In genomic region chr2:118543893-118544799, GRCm38 (mm10) we compare ENCODE assay signal across 8 mouse cellular contexts. TPM values are rescaled to one million over a fixed set of nuclear protein-coding genes. Genes with fewer than 3 reads are reported as not detected.
DNase-seq lines count a peak whose midpoint lies in the region; ATAC-seq and TF ChIP-seq lines count a peak whose summit lies in the region.

No protein-coding gene starts in this region.

- no peak for TF ChIP-seq POLR2A in heart, adult 2 months (IDR thresholded peaks at IDR 0.05; ENCODE audit: insufficient read depth, low read depth, low read length)

- intact Hi-C loops in heart, adult 2 months (cut with DNase I), result no loop called here

- no peaks in the 10 kb centered on the region for H3K79me2 ChIP-seq in heart, adult 2 months (replicated peaks; ENCODE audit: control insufficient read depth, insufficient read depth, low read length)

- H3K27ac ChIP-seq in embryonic facial prominence, embryonic 11.5 days (replicated peaks; ENCODE audit: low read depth, low read length), result peak overlapping the region; percentile 95
- peak overlapping the region; percentile 82 for H3K27ac ChIP-seq in heart, adult 2 months
- peak overlapping the region; percentile 95 for H3K27ac ChIP-seq in limb, embryonic 15.5 days
- H3K27ac ChIP-seq in midbrain, embryonic 14.5 days (replicated peaks; ENCODE audit: low read depth, low read length), result peak overlapping the region; percentile 57; the same call in 1 of the 2 replicates
- H3K27ac ChIP-seq in stomach, embryonic 15.5 days, result peak overlapping the region; percentile 96

- no peak for TF ChIP-seq CTCF in heart, adult 2 months (IDR thresholded peaks at IDR 0.05)

- H3K9ac ChIP-seq in embryonic facial prominence, embryonic 11.5 days (replicated peaks; ENCODE audit: low read length), result peak overlapping the region; percentile 61
- peak overlapping the region; percentile 36 for H3K9ac ChIP-seq in heart, adult 2 months (ENCODE audit: low read depth, low read length)
- peak overlapping the region; percentile 2; the same call in 1 of the 2 replicates for H3K9ac ChIP-seq in limb, embryonic 15.5 days
- H3K9ac ChIP-seq in midbrain, embryonic 14.5 days (replicated peaks; ENCODE audit: low read length), result peak overlapping the region; percentile 46
- H3K9ac ChIP-seq in stomach, embryonic 15.5 days, result no peak overlapping the region

- H3K4me2 ChIP-seq in embryonic facial prominence, embryonic 11.5 days (ENCODE audit: low read depth, low read length), result peak overlapping the region; percentile 69
- H3K4me2 ChIP-seq in limb, embryonic 15.5 days, result peak overlapping the region; percentile 70
- peak overlapping the region; percentile 55 for H3K4me2 ChIP-seq in midbrain, embryonic 14.5 days (ENCODE audit: low read length)
- peak overlapping the region; percentile 93 for H3K4me2 ChIP-seq in stomach, embryonic 15.5 days

- no peaks in the 10 kb centered on the region for H3K27me3 ChIP-seq in embryonic facial prominence, embryonic 11.5 days (ENCODE audit: control insufficient read depth, insufficient read depth, low read length)
- no peaks in the 10 kb centered on the region for H3K27me3 ChIP-seq in heart, adult 2 months (ENCODE audit: control insufficient read depth, insufficient read depth, low read length)
- no peaks in the 10 kb centered on the region for H3K27me3 ChIP-seq in limb, embryonic 15.5 days
- peaks cover 9% of the 10 kb centered on the region; the same call in 1 of the 2 replicates for H3K27me3 ChIP-seq in midbrain, embryonic 14.5 days (ENCODE audit: control insufficient read depth, insufficient read depth, low read length)
- no peaks in the 10 kb centered on the region for H3K27me3 ChIP-seq in stomach, embryonic 15.5 days (replicated peaks)

- peaks cover 37% of the 10 kb centered on the region for H3K4me1 ChIP-seq in embryonic facial prominence, embryonic 11.5 days (ENCODE audit: control insufficient read depth, insufficient read depth, low read length)
- peaks cover 52% of the 10 kb centered on the region for H3K4me1 ChIP-seq in heart, adult 2 months (ENCODE audit: control insufficient read depth, insufficient read depth, low read length)
- H3K4me1 ChIP-seq in limb, embryonic 15.5 days, result peaks cover 95% of the 10 kb centered on the region
- H3K4me1 ChIP-seq in midbrain, embryonic 14.5 days (ENCODE audit: control insufficient read depth, insufficient read depth, low read length), result peaks cover 33% of the 10 kb centered on the region
- peaks cover 91% of the 10 kb centered on the region for H3K4me1 ChIP-seq in stomach, embryonic 15.5 days

- peak; percentile 84 for ATAC-seq in embryonic facial prominence, embryonic 11.5 days (replicated peaks; ENCODE audit: insufficient number of reproducible peaks, low FRiP score, low TSS enrichment, low read depth)
- ATAC-seq in limb, embryonic 15.5 days (ENCODE audit: insufficient number of reproducible peaks, low FRiP score, low TSS enrichment, low read depth), result peak; percentile 80
- ATAC-seq in midbrain, embryonic 14.5 days (ENCODE audit: low FRiP score, low TSS enrichment), result peak; percentile 72
- ATAC-seq in stomach, embryonic 15.5 days (ENCODE audit: insufficient read depth, low FRiP score, low read depth), result peak; percentile 87

- H3K4me3 ChIP-seq in embryonic facial prominence, embryonic 11.5 days (ENCODE audit: low read depth, low read length), result peak overlapping the region; percentile 26
- H3K4me3 ChIP-seq in heart, adult 2 months, result no peak overlapping the region
- H3K4me3 ChIP-seq in limb, embryonic 15.5 days, result peak overlapping the region; percentile 39
- peak overlapping the region; percentile 30 for H3K4me3 ChIP-seq in midbrain, embryonic 14.5 days (replicated peaks; ENCODE audit: low read depth, low read length)
- peak overlapping the region; percentile 36 for H3K4me3 ChIP-seq in stomach, embryonic 15.5 days (replicated peaks)

- 7% methylated on average over 23 of the region's 23 CpGs for WGBS in embryonic facial prominence, embryonic 11.5 days
- whole genome bisulfite sequencing in heart, adult 2 months, result 23% methylated on average over 23 of the region's 23 CpGs
- WGBS in limb, embryonic 15.5 days, result 6% methylated on average over 23 of the region's 23 CpGs
- 9% methylated on average over 23 of the region's 23 CpGs for WGBS in midbrain, embryonic 14.5 days
- 6% methylated on average over 22 of the region's 23 CpGs for WGBS in stomach, embryonic 15.5 days

- H3K36me3 ChIP-seq in embryonic facial prominence, embryonic 11.5 days (replicated peaks; ENCODE audit: control insufficient read depth, insufficient read depth, low read depth, low read length), result no peaks in the 10 kb centered on the region
- H3K36me3 ChIP-seq in heart, adult 2 months (ENCODE audit: control insufficient read depth, insufficient read depth, low read length), result peaks cover 9% of the 10 kb centered on the region
- H3K36me3 ChIP-seq in limb, embryonic 15.5 days, result no peaks in the 10 kb centered on the region
- no peaks in the 10 kb centered on the region for H3K36me3 ChIP-seq in midbrain, embryonic 14.5 days (ENCODE audit: control insufficient read depth, insufficient read depth, low read length)
- H3K36me3 ChIP-seq in stomach, embryonic 15.5 days, result no peaks in the 10 kb centered on the region

- no peaks in the 10 kb centered on the region for H3K9me3 ChIP-seq in embryonic facial prominence, embryonic 11.5 days (replicated peaks; ENCODE audit: control insufficient read depth, low read length)
- no peaks in the 10 kb centered on the region for H3K9me3 ChIP-seq in limb, embryonic 15.5 days
- no peaks in the 10 kb centered on the region for H3K9me3 ChIP-seq in midbrain, embryonic 14.5 days (ENCODE audit: control insufficient read depth, low read length)
- H3K9me3 ChIP-seq in stomach, embryonic 15.5 days, result no peaks in the 10 kb centered on the region

- DNase-seq in 416B (ENCODE audit: low read depth), result peak; percentile 72
- DNase-seq in adrenal gland, adult 2 months, result peak; percentile 92
- DNase-seq in embryonic facial prominence, embryonic 11.5 days (ENCODE audit: low spot score), result peak; percentile 91
- DNase-seq in heart, adult 2 months, result peak; percentile 83 to 88
- DNase-seq in kidney, adult 18-20 months, result peak; percentile 93
- DNase-seq in midbrain, embryonic 14.5 days, result peak; percentile 82

- TF ChIP-seq EP300 in heart, adult 2 months (IDR thresholded peaks at IDR 0.05; ENCODE audit: insufficient read depth, low read depth, low read length), result no peak

RNA-seq across cellular contexts. Expression of gene Bmf, which starts 5.3 kb away (rescaled TPM):
- 10 to 100 TPM in 1 of 2 experiments, 1 to 10 TPM in 1; 8.9 to 15.9 TPM for total RNA-seq in adrenal gland, adult 2 months (2021)
- polyA plus RNA-seq in adrenal gland, adult 2 months (2012; rRNA removed), result 29.6 and 31.1 TPM in 2 replicates
- 5.0 and 5.1 TPM in 2 replicates for polyA plus RNA-seq in embryonic facial prominence, embryonic 11.5 days (2014; fragmentation: Nextera tagmentation; extraction: Ambion mirVana)
- total RNA-seq in heart, adult 2 months (2021), result 1 to 10 TPM; 5.5 to 7.0 TPM
- polyA plus RNA-seq in heart, adult 2 months (2012; rRNA removed), result 2.9 and 5.7 TPM in 2 replicates
- 3.8 and 5.9 TPM in 2 replicates for polyA plus RNA-seq in limb, embryonic 15.5 days (2015; fragmentation: Nextera tagmentation; extraction: Ambion mirVana)
- 1.9 and 2.8 TPM in 2 replicates for polyA plus RNA-seq in midbrain, embryonic 14.5 days (2014; fragmentation: Nextera tagmentation; extraction: Ambion mirVana)
- polyA plus RNA-seq in stomach, embryonic 15.5 days (2015; fragmentation: Nextera tagmentation; extraction: Ambion mirVana), result 3.6 and 5.2 TPM in 2 replicates

RNA-seq across cellular contexts. Expression of gene Bub1b, which starts 53.9 kb away (rescaled TPM):
- 1 to 10 TPM; 2.8 to 4.6 TPM for total RNA-seq in adrenal gland, adult 2 months (2021)
- 1.0 and 1.1 TPM in 2 replicates for polyA plus RNA-seq in adrenal gland, adult 2 months (2012; rRNA removed)
- polyA plus RNA-seq in embryonic facial prominence, embryonic 11.5 days (2014; fragmentation: Nextera tagmentation; extraction: Ambion mirVana), result 131 and 135 TPM in 2 replicates
- total RNA-seq in heart, adult 2 months (2021), result 1 to 10 TPM in 1 of 2 experiments, under 1 TPM in 1; 0.65 to 1.8 TPM
- 0.25 and 1.1 TPM in 2 replicates for polyA plus RNA-seq in heart, adult 2 months (2012; rRNA removed)
- polyA plus RNA-seq in limb, embryonic 15.5 days (2015; fragmentation: Nextera tagmentation; extraction: Ambion mirVana), result 62.8 and 64.2 TPM in 2 replicates
- polyA plus RNA-seq in midbrain, embryonic 14.5 days (2014; fragmentation: Nextera tagmentation; extraction: Ambion mirVana), result 8.4 and 19.7 TPM in 2 replicates
- 66.9 and 72.0 TPM in 2 replicates for polyA plus RNA-seq in stomach, embryonic 15.5 days (2015; fragmentation: Nextera tagmentation; extraction: Ambion mirVana)
